Mouse (Mus musculus): ENCODE results near the gene Tldc2.

- TF ChIP-seq CTCF (IDR thresholded peaks at IDR 0.05; ENCODE audit: low read depth) (peak; percentile 78), EP300 (IDR thresholded peaks at IDR 0.05; ENCODE audit: low read depth) (no peak)
Measured at GRCm38 (mm10) chr2:157116964-157117363, 30.1 kb downstream of the Tldc2 start.

Data from liver, postnatal 0 days (tissue).